Mouse (Mus musculus): ENCODE results near the gene Snx10. TPM values are rescaled to one million over a fixed set of nuclear protein-coding genes. Genes with fewer than 3 reads are reported as not detected.
A peak's percentile ranks its signal among the peaks of the same experiment; 100 is the strongest.

The Snx10 gene
- polyA plus RNA-seq, 1 experiment from 2014 or later, result 19.2 TPM

GRCm38 (mm10) chr6:51489787-51490186 is 33.9 kb upstream of the Snx10 start:
- peak; percentile 14 for DNase-seq (ENCODE audit: low spot score)
- WGBS, result 63% methylated on average over 2 of the region's 2 CpGs
- H3K4me3 ChIP-seq (ENCODE audit: low read depth, low read length), result no peak overlapping the region
- no peaks in the 10 kb centered on the region for H3K36me3 ChIP-seq (ENCODE audit: control insufficient read depth, insufficient read depth, low read length)
- no peak overlapping the region for H3K4me2 ChIP-seq (ENCODE audit: low read depth, low read length)
- ATAC-seq (ENCODE audit: low read depth), result no peak
- H3K27ac ChIP-seq (replicated peaks; ENCODE audit: low read depth, low read length), result no peak overlapping the region
- H3K9ac ChIP-seq (ENCODE audit: low read depth, low read length), result no peak overlapping the region
- H3K9me3 ChIP-seq (ENCODE audit: control insufficient read depth, low read length), result 0 out of 2 replicates have a peak, but pooled peaks cover 8% of the 10 kb centered on the region
- no peaks in the 10 kb centered on the region for H3K4me1 ChIP-seq (ENCODE audit: control insufficient read depth, insufficient read depth, low read length)
- H3K27me3 ChIP-seq (replicated peaks; ENCODE audit: control insufficient read depth, insufficient read depth, low read length), result no peaks in the 10 kb centered on the region

- no peaks in the 10 kb centered on the region for H3K4me1 ChIP-seq (ENCODE audit: control insufficient read depth, insufficient read depth, low read length)
Observed at GRCm38 (mm10) chr6:51497321-51498111, 26.2 kb upstream of the Snx10 start.

GRCm38 (mm10) chr6:51505671-51506070 is 18.0 kb upstream of the Snx10 start:
- Histone ChIP-seq H3K4me2 (ENCODE audit: low read depth, low read length) (no peak overlapping the region), H3K9ac (ENCODE audit: low read depth, low read length) (no peak overlapping the region), H3K36me3 (ENCODE audit: control insufficient read depth, insufficient read depth, low read length) (no peaks in the 10 kb centered on the region), H3K4me1 (ENCODE audit: control insufficient read depth, insufficient read depth, low read length) (no peaks in the 10 kb centered on the region), H3K4me3 (ENCODE audit: low read depth, low read length) (no peak overlapping the region), H3K27ac (replicated peaks; ENCODE audit: low read depth, low read length) (no peak overlapping the region), H3K27me3 (replicated peaks; ENCODE audit: control insufficient read depth, insufficient read depth, low read length) (no peaks in the 10 kb centered on the region), H3K9me3 (ENCODE audit: control insufficient read depth, low read length) (no peaks in the 10 kb centered on the region)
- WGBS, result 60% methylated on average over 1 of the region's 1 CpGs
- DNase-seq (ENCODE audit: low spot score) (no peak), ATAC-seq (ENCODE audit: low read depth) (no peak)

More at GRCm38 (mm10) chr6:51497321-51498111, 26.2 kb upstream of the Snx10 start:
- ATAC-seq (ENCODE audit: low read depth) (no peak), DNase-seq (ENCODE audit: low spot score) (no peak)
- WGBS, result 75% methylated on average over 8 of the region's 8 CpGs
- no peak overlapping the region for H3K9ac ChIP-seq (ENCODE audit: low read depth, low read length)
- H3K27me3 ChIP-seq (replicated peaks; ENCODE audit: control insufficient read depth, insufficient read depth, low read length), result no peaks in the 10 kb centered on the region
- H3K36me3 ChIP-seq (ENCODE audit: control insufficient read depth, insufficient read depth, low read length), result no peaks in the 10 kb centered on the region
- no peak overlapping the region for H3K4me3 ChIP-seq (ENCODE audit: low read depth, low read length)
- no peak overlapping the region for H3K4me2 ChIP-seq (ENCODE audit: low read depth, low read length)
- H3K9me3 ChIP-seq (ENCODE audit: control insufficient read depth, low read length), result no peaks in the 10 kb centered on the region
- no peak overlapping the region for H3K27ac ChIP-seq (replicated peaks; ENCODE audit: low read depth, low read length)

- DNase-seq (ENCODE audit: low spot score), result no peak
- no peak overlapping the region for H3K4me2 ChIP-seq (ENCODE audit: low read depth, low read length)
- H3K36me3 ChIP-seq (ENCODE audit: control insufficient read depth, insufficient read depth, low read length), result no peaks in the 10 kb centered on the region
- H3K27me3 ChIP-seq (replicated peaks; ENCODE audit: control insufficient read depth, insufficient read depth, low read length), result no peaks in the 10 kb centered on the region
- no peak overlapping the region for H3K27ac ChIP-seq (replicated peaks; ENCODE audit: low read depth, low read length)
- no peaks in the 10 kb centered on the region for H3K9me3 ChIP-seq (ENCODE audit: control insufficient read depth, low read length)
- whole genome bisulfite sequencing, result 68% methylated on average over 2 of the region's 2 CpGs
- no peak overlapping the region for H3K4me3 ChIP-seq (ENCODE audit: low read depth, low read length)
- H3K9ac ChIP-seq (ENCODE audit: low read depth, low read length), result no peak overlapping the region
- ATAC-seq (ENCODE audit: low read depth), result no peak
- H3K4me1 ChIP-seq (ENCODE audit: control insufficient read depth, insufficient read depth, low read length), result no peaks in the 10 kb centered on the region
Observed at GRCm38 (mm10) chr6:51507556-51507955, 16.1 kb upstream of the Snx10 start.

- WGBS, result 29% methylated on average over 18 of the region's 18 CpGs
- peak overlapping the region; percentile 59 for H3K9ac ChIP-seq (ENCODE audit: low read depth, low read length)
Observed at GRCm38 (mm10) chr6:51508750-51509648, 14.7 kb upstream of the Snx10 start.

GRCm38 (mm10) chr6:51510094-51510493 is 13.6 kb upstream of the Snx10 start:
- ATAC-seq (ENCODE audit: low read depth), result no peak
- no peaks in the 10 kb centered on the region for H3K9me3 ChIP-seq (ENCODE audit: control insufficient read depth, low read length)
- H3K4me3 ChIP-seq (ENCODE audit: low read depth, low read length), result no peak overlapping the region
- no peak overlapping the region for H3K27ac ChIP-seq (replicated peaks; ENCODE audit: low read depth, low read length)
- H3K4me1 ChIP-seq (ENCODE audit: control insufficient read depth, insufficient read depth, low read length), result no peaks in the 10 kb centered on the region
- 29% methylated on average over 5 of the region's 5 CpGs for WGBS
- H3K4me2 ChIP-seq (ENCODE audit: low read depth, low read length), result no peak overlapping the region
- DNase-seq (ENCODE audit: low spot score), result no peak
- no peaks in the 10 kb centered on the region for H3K36me3 ChIP-seq (ENCODE audit: control insufficient read depth, insufficient read depth, low read length)
- H3K27me3 ChIP-seq (replicated peaks; ENCODE audit: control insufficient read depth, insufficient read depth, low read length), result no peaks in the 10 kb centered on the region
- no peak overlapping the region for H3K9ac ChIP-seq (ENCODE audit: low read depth, low read length)

More at GRCm38 (mm10) chr6:51508750-51509648, 14.7 kb upstream of the Snx10 start:
- Histone ChIP-seq H3K27me3 (replicated peaks; ENCODE audit: control insufficient read depth, insufficient read depth, low read length) (no peaks in the 10 kb centered on the region), H3K9me3 (ENCODE audit: control insufficient read depth, low read length) (no peaks in the 10 kb centered on the region), H3K4me2 (ENCODE audit: low read depth, low read length) (peak overlapping the region; percentile 55), H3K4me1 (ENCODE audit: control insufficient read depth, insufficient read depth, low read length) (no peaks in the 10 kb centered on the region), H3K27ac (replicated peaks; ENCODE audit: low read depth, low read length) (no peak overlapping the region), H3K4me3 (ENCODE audit: low read depth, low read length) (peak overlapping the region; percentile 31), H3K36me3 (ENCODE audit: control insufficient read depth, insufficient read depth, low read length) (no peaks in the 10 kb centered on the region)
- peak; percentile 75; the same call in 1 of the 2 replicates for ATAC-seq (ENCODE audit: low read depth)
- DNase-seq (ENCODE audit: low spot score), result peak; percentile 85

- no peak overlapping the region for H3K4me2 ChIP-seq (ENCODE audit: low read depth, low read length)
- H3K9me3 ChIP-seq (ENCODE audit: control insufficient read depth, low read length), result no peaks in the 10 kb centered on the region
- H3K4me3 ChIP-seq (ENCODE audit: low read depth, low read length), result no peak overlapping the region
- DNase-seq (ENCODE audit: low spot score), result no peak
- no peaks in the 10 kb centered on the region for H3K27me3 ChIP-seq (replicated peaks; ENCODE audit: control insufficient read depth, insufficient read depth, low read length)
- H3K4me1 ChIP-seq (ENCODE audit: control insufficient read depth, insufficient read depth, low read length), result no peaks in the 10 kb centered on the region
- no peaks in the 10 kb centered on the region for H3K36me3 ChIP-seq (ENCODE audit: control insufficient read depth, insufficient read depth, low read length)
- no peak for ATAC-seq (ENCODE audit: low read depth)
- 65% methylated on average over 1 of the region's 1 CpGs for WGBS
- no peak overlapping the region for H3K27ac ChIP-seq (replicated peaks; ENCODE audit: low read depth, low read length)
- H3K9ac ChIP-seq (ENCODE audit: low read depth, low read length), result no peak overlapping the region
Observed at GRCm38 (mm10) chr6:51510946-51511345, 12.8 kb upstream of the Snx10 start.

GRCm38 (mm10) chr6:51513745-51514144 is 10.0 kb upstream of the Snx10 start:
- no peak overlapping the region for H3K9ac ChIP-seq (ENCODE audit: low read depth, low read length)
- no peak overlapping the region for H3K4me3 ChIP-seq (ENCODE audit: low read depth, low read length)
- no peaks in the 10 kb centered on the region for H3K36me3 ChIP-seq (ENCODE audit: control insufficient read depth, insufficient read depth, low read length)
- DNase-seq (ENCODE audit: low spot score) (no peak), ATAC-seq (ENCODE audit: low read depth) (no peak)
- peaks cover 9% of the 10 kb centered on the region for H3K9me3 ChIP-seq (ENCODE audit: control insufficient read depth, low read length)
- no peak overlapping the region for H3K4me2 ChIP-seq (ENCODE audit: low read depth, low read length)
- H3K27ac ChIP-seq (replicated peaks; ENCODE audit: low read depth, low read length), result no peak overlapping the region
- H3K27me3 ChIP-seq (replicated peaks; ENCODE audit: control insufficient read depth, insufficient read depth, low read length), result no peaks in the 10 kb centered on the region
- H3K4me1 ChIP-seq (ENCODE audit: control insufficient read depth, insufficient read depth, low read length), result no peaks in the 10 kb centered on the region
- 70% methylated on average over 3 of the region's 3 CpGs for WGBS

Measured in embryonic facial prominence, embryonic 14.5 days (tissue).